Mouse (Mus musculus): ENCODE measurements around the gene Sox5.

Sox5 gene

GRCm38 (mm10) chr6:144010285-144010684 lies 771.5 kb downstream of the Sox5 start:
- DNase-seq: no peak

- no peak for DNase-seq
Measured at GRCm38 (mm10) chr6:144005132-144005531, 776.6 kb downstream of the Sox5 start.

- no peak for DNase-seq
Measured at GRCm38 (mm10) chr6:143998201-143998600, 783.6 kb downstream of the Sox5 start.

- DNase-seq: no peak
Measured at GRCm38 (mm10) chr6:143997616-143998015, 784.2 kb downstream of the Sox5 start.

- DNase-seq: no peak
Measured at GRCm38 (mm10) chr6:143995046-143995445, 786.7 kb downstream of the Sox5 start.

- no peak for DNase-seq
Measured at GRCm38 (mm10) chr6:143987548-143987947, 794.2 kb downstream of the Sox5 start.

- DNase-seq: no peak
Measured at GRCm38 (mm10) chr6:143980131-143980530, 801.6 kb downstream of the Sox5 start.

GRCm38 (mm10) chr6:143967724-143968400 lies 813.9 kb downstream of the Sox5 start:
- DNase-seq: no peak

GRCm38 (mm10) chr6:143960487-143960886 lies 821.3 kb downstream of the Sox5 start:
- no peak for DNase-seq

GRCm38 (mm10) chr6:143960081-143960480 lies 821.7 kb downstream of the Sox5 start:
- DNase-seq: no peak

GRCm38 (mm10) chr6:143958372-143958771 lies 823.4 kb downstream of the Sox5 start:
- DNase-seq: no peak

GRCm38 (mm10) chr6:143957063-143957462 lies 824.7 kb downstream of the Sox5 start:
- DNase-seq: no peak

- DNase-seq: no peak
Measured at GRCm38 (mm10) chr6:143948553-143949308, 833.0 kb downstream of the Sox5 start.

- DNase-seq: no peak
Measured at GRCm38 (mm10) chr6:143948071-143948470, 833.7 kb downstream of the Sox5 start.

- no peak for DNase-seq
Measured at GRCm38 (mm10) chr6:143943126-143943525, 838.7 kb downstream of the Sox5 start.

- DNase-seq: no peak
Measured at GRCm38 (mm10) chr6:143941291-143941785, 840.4 kb downstream of the Sox5 start.

- DNase-seq: no peak
Measured at GRCm38 (mm10) chr6:143923146-143923545, 858.6 kb downstream of the Sox5 start.

GRCm38 (mm10) chr6:143918405-143918947 lies 863.3 kb downstream of the Sox5 start:
- no peak for DNase-seq

GRCm38 (mm10) chr6:143916152-143916735 lies 865.5 kb downstream of the Sox5 start:
- DNase-seq: no peak

GRCm38 (mm10) chr6:143915686-143916085 lies 866.1 kb downstream of the Sox5 start:
- no peak for DNase-seq

- no peak for DNase-seq
Measured at GRCm38 (mm10) chr6:143912316-143912715, 869.5 kb downstream of the Sox5 start.

- DNase-seq: no peak
Measured at GRCm38 (mm10) chr6:143904693-143905031, 877.1 kb downstream of the Sox5 start.

- no peak for DNase-seq
Measured at GRCm38 (mm10) chr6:143903981-143904692, 877.6 kb downstream of the Sox5 start.

All from thymus, adult 18-20 months (tissue).